Mouse (Mus musculus) gastrocnemius, postnatal 4 days (tissue): ENCODE measurements at regions not wholly inside any gene's neighbourhood (a gene's known extent, or its start where the extent isn't known, plus 50 kb on each side); places are given as distances from the start of the nearest gene placed in this dataset.
A peak's percentile ranks its signal among the peaks of the same experiment; 100 is the strongest.

Source experiments
- DNase-seq, 2 experiments: peaks; one replicate each; pipeline ENCODE4 v3.0.0; 2021 to 2022; ENCODE audit warnings: low spot score in 2 of 2, mixed read lengths in 2 of 2

DNA sequence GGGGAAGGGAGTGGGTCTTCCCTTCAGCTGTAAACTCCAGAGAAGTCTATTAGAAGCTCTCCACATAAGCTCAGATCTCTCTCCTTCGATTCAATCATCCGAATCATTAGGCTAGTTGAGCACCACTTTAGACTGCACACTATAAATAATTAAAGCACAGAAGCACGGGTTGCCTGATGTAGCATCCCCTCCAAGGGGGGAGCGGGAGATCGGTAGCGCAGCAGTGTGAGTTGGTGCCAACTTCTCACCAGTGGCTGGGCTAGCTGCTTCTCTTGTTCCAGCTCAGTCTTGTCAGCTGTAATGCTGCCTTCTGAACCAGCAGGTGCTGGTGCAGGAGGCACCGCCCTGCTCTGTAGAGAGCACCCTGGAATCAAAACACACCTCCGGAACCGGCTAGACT is 78.6 kb downstream of the A830031A19Rik start:
- DNase-seq, result no peak

DNA sequence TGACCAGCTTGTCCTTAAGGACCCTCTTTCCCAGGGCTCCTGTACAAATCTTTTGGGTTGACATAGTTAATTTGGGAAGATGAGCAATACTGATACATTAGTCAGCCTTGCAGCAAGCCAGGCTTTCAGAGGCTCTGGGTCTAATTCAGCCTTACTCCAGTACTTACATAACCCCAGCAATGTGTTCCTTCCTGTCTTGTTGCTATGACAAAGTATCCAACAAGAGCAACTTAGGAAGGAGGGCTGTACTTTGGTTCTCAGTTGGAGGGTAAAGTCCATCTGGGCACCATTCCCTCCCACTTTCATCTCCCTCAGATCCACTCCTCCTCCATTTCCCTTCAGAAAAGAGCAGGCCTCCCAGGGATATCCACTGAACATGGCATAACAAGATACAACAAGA is 80.7 kb downstream of the A830031A19Rik start:
- no peak for DNase-seq

- no peak for DNase-seq
These were observed 87.1 kb downstream of the A830031A19Rik start for GRCm38 (mm10) chr11:23987532-23988450.

- no peak for DNase-seq
These were observed 89.6 kb downstream of the A830031A19Rik start for GRCm38 (mm10) chr11:23985231-23985630.

- peak; percentile 41 to 55 for DNase-seq
These were observed 84.3 kb upstream of the Papolg start for GRCm38 (mm10) chr11:23979332-23979731.

DNA sequence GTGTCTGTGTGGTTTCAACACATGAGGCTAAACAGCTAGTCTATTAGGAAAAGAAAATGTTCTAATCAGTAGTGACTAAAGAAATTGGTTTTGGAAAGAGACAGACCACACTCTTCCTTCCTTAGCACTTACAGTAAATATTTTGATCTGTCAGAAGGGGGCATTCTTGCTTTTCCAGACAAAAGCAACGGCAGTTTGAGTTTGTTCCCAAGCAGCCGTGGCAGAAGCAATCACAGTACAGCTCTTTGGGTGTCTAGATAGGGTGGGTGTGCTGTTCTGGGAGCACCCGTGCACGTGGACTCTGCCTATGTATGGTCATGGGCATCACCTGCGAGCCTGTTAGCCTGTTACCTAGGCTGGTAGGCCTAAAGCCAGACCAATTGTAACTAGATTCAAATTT is 83.2 kb upstream of the Papolg start:
- DNase-seq, result no peak

- DNase-seq, result no peak
These were observed 82.0 kb upstream of the Papolg start for GRCm38 (mm10) chr11:23977096-23977495.

DNA sequence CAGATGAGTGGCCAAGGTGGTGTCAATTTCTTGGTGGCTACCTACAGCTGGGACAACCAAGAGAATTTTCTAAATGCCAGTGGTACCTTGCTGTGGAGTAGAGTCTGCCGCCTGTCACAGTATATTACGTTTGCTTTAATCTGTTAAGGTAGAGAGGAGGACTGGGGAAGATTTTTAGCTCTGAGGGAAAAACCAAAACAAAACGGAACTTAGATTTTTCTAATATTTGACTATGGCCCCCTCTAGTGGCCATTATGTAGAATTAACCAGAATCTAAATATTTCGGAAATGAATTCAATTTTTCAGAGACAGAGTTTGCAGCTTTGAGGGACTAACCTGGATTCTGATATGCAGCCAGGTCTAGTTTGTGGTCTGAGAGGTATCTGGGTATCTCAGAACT is 59.3 kb upstream of the Papolg start:
- no peak for DNase-seq

DNA sequence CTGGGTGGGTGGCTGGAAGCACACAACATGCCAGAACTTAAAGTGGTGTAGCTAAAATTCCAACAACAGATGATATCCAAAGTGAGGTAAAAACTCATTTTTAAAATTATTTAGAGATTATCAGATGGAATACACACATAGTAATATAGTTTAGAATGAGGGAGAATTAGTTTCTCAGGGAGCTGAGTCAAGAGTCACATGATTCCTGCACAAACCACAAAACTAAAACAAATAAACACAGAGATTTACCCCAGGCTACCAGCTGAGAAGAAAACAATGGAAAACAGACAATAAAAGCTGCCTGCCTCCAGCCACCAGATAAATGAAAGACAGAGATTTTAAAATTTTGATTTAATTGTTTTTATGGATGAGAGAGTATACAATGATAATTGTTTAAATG is 50.9 kb upstream of the Papolg start:
- no peak for DNase-seq
